Mouse (Mus musculus) adrenal gland, postnatal 14 days (tissue): ENCODE measurements around the gene Olfr930. TPM values are rescaled to one million over a fixed set of nuclear protein-coding genes. Genes with fewer than 3 reads are reported as not detected.

ENCODE experiments used
- DNase-seq: peaks from one replicate; pipeline ENCODE4 v3.0.0; 2021; ENCODE audit warnings: mixed read lengths
- long read RNA-seq, 2 experiments: library from polyadenylated mRNA; stranded (forward); transcript quantifications; one replicate each; pipeline ENCODE4 v2.0.0; 2021
- total RNA-seq: library from RNA; stranded (reverse); gene quantifications from 2 replicates; pipeline ENCODE4 v1.2.3, GENCODE M21; 2021

Gene Olfr930
- not detected in 2 replicates for total RNA-seq
- long read RNA-seq, experiment 1, result 0 reads
- long read RNA-seq, experiment 2, result 0 reads

DNA sequence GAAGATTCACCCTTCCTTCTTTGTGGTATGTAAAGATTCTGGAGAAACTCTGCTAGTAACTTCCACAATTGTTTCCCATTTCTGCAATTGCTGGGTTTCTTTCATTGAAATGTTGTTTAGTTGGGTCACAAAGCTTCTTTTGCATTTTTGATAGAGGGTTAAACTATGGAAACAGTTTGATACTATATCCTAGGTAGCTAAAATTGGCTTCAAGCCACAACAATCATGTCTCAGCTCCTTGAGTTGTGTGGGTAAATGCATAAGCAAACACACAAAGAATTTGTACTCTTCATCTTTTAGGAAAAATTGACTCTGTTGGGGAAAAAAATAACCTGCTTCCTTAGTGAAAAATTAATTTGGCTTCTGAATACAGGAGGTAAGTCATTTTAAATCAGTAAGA lies at the start of gene Olfr930:
Olfr930 (plus strand) TSS at position 301 of the 400 bp plus-strand sequence.
- no peak for DNase-seq

DNA sequence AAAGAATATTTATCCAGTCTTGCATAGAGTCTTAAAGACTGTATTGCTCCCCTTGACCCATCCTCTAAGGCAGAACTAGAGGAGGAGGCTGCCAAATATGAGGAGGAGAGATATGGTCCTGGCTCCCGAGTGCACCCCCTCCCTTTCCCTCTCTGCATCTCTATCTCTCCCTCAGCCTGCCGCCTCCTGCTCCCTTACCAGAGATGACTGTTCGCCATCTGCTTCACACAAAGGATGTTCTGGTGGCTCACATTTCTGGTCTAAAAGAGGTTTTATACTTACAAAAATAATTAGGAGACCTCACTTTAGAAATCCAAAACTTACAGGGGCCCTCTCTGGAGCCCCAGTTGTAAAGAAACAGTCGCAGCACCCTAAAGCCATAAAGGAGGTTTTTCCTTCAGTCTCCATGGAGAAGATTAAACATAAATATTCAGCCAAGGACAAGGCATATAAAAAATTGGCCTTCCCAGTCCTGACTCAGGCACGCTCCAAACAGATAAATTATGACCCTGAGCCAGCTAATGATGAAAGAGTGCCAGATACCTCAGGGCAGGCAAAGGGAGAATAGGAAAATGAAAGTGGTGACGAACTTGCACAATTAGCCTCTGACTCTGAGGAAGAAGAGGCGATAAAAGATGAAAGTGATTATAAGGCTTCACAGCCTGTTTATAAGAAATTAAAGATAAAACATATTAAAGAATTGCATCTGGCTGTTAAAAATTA lies 24.0 kb downstream of the Olfr930 start:
- DNase-seq, result peak; percentile 49

DNA sequence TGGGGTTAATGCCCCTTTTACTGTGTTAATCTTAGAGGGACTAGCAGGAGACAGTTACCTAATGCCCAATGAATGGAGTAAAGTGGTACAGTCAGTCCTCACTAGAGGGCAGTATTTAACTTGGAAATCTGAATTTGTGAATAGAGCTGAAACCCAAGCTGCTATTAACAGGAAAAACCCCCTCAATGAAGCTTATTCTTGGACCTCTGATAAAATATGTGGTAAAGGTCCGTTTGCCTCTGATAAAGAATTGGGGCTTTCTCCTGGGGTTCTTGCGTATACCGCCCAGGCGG lies 24.5 kb downstream of the Olfr930 start:
- no peak for DNase-seq

DNA sequence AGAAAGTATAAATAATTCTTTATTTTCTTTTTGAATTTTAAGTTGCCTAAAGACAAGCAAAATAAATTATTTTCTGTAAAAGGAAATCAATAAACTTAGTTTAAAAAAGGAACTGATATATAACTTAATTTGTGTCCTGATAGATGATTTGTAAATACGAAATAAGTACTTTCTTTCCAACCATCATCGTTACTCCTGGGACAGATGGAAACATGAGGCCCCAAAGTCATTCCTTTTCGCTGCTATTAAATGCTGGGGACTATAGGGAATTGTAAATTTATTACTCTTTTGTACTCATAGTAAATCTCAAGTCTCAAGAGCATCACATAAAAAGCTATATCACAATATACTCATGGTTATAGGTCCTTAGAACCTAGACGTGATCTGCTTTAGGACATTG lies 42.4 kb downstream of the Olfr930 start, which contains the start of gene Olfr933:
Olfr933 (plus strand) TSS at position 301 of the 400 bp plus-strand sequence.
- DNase-seq, result no peak

Other genes with a start within 250 kb of the Olfr930 start
- gene Olfr919, start 226.1 kb upstream of the Olfr930 start, total RNA-seq, result not detected in 2 replicates
- 35.2 and 35.3 TPM in 2 replicates for gene Vwa5a, start 211.5 kb upstream of the Olfr930 start, total RNA-seq
- 0.11 and 0.26 TPM in 2 replicates for gene Olfr920, start 177.5 kb upstream of the Olfr930 start, total RNA-seq
- gene Olfr921, start 156.7 kb upstream of the Olfr930 start, total RNA-seq, result not detected in 2 replicates
- not detected in 2 replicates for gene Olfr922, start 115.2 kb upstream of the Olfr930 start, total RNA-seq
- gene Olfr923, start 103.3 kb upstream of the Olfr930 start, total RNA-seq, result not detected in 2 replicates
- not detected in 2 replicates for gene Olfr924, start 85.4 kb upstream of the Olfr930 start, total RNA-seq
- gene Olfr26, start 74.7 kb upstream of the Olfr930 start, total RNA-seq, result not detected in 2 replicates
- not detected in 2 replicates for gene Olfr926, start 52.7 kb upstream of the Olfr930 start, total RNA-seq
- 0.19 and 0.38 TPM in 2 replicates for gene Olfr933, start 42.5 kb downstream of the Olfr930 start, total RNA-seq
- gene Olfr934, start 58.5 kb downstream of the Olfr930 start, total RNA-seq, result not detected in 2 replicates
- gene Olfr935, start 69.9 kb downstream of the Olfr930 start, total RNA-seq, result not detected in 2 replicates
- not detected in 2 replicates for gene Olfr146, start 93.6 kb downstream of the Olfr930 start, total RNA-seq
- not detected in 2 replicates for gene Olfr937, start 135.1 kb downstream of the Olfr930 start, total RNA-seq
- not detected in 2 replicates for gene Olfr938, start 149.1 kb downstream of the Olfr930 start, total RNA-seq
- gene Olfr27, start 198.3 kb downstream of the Olfr930 start, total RNA-seq, result not detected in 2 replicates
- not detected in 2 replicates for gene Olfr943, start 236.5 kb downstream of the Olfr930 start, total RNA-seq